Mouse (Mus musculus) left cerebral cortex, postnatal 4 days (tissue): ENCODE measurements around the gene Snapc4. TPM values are rescaled to one million over a fixed set of nuclear protein-coding genes. Genes with fewer than 3 reads are reported as not detected.
A peak's percentile ranks its signal among the peaks of the same experiment; 100 is the strongest.
"Not testable (repeated sequence)": the region's sequence is repeated elsewhere in the genome, so short reads cannot be mapped to it uniquely, and the experiment has no call there.

Experiments used
- DNase-seq: peaks from one replicate; pipeline ENCODE4 v3.0.0-alpha.2; 2022
- intact Hi-C: fragments of 180-260 bp; cut with DNase I; formaldehyde crosslinking; loops from one replicate; pipeline ENCODE4 v1.15.1; 2025
- total RNA-seq, 2 experiments: library from RNA; stranded (reverse); gene quantifications; 2 replicates each; pipeline ENCODE4 v1.2.3; 2021

Snapc4 gene
- total RNA-seq, 2 experiments from 2014 or later, result 86.5 to 101 TPM

- intact Hi-C loops, result no loop called here
- DNase-seq, result no peak
These were observed 7.3 kb upstream of the Snapc4 start for GRCm38 (mm10) chr2:26387713-26388112.

DNA sequence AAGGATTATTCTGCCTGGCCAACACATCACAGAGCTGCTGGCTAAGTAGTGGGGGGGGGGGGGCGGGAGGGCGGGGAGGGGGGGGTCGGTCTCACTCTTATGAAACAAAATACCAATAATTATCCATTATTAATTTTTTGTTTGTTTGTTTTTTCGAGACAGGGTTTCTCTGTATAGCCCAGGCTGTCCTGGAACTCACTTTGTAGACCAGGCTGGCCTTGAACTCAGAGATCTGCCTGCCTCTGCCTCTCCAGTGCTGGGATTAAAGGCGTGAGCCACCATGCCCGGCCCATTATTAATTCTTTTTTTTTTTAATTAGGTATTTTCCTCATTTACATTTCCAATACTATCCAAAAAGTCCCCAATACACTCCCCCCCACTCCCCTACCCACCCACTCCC is 418 bp upstream of the Snapc4 start:
- intact Hi-C loops, DNase-seq: not testable (repeated sequence)

GRCm38 (mm10) chr2:26372396-26372795 is 8.1 kb downstream of the Snapc4 start:
- DNase-seq, result no peak
- intact Hi-C loops, result loop anchor here (10.0 kb wide), 1 partner anchor 52 kb away; no protein-coding TSS in a partner anchor

GRCm38 (mm10) chr2:26368572-26368971 is 11.9 kb downstream of the Snapc4 start:
- no peak for DNase-seq
- intact Hi-C loops, result no loop called here

- intact Hi-C loops, result no loop called here
- DNase-seq, result no peak
These were observed 12.5 kb downstream of the Snapc4 start for GRCm38 (mm10) chr2:26367911-26368310.

DNA sequence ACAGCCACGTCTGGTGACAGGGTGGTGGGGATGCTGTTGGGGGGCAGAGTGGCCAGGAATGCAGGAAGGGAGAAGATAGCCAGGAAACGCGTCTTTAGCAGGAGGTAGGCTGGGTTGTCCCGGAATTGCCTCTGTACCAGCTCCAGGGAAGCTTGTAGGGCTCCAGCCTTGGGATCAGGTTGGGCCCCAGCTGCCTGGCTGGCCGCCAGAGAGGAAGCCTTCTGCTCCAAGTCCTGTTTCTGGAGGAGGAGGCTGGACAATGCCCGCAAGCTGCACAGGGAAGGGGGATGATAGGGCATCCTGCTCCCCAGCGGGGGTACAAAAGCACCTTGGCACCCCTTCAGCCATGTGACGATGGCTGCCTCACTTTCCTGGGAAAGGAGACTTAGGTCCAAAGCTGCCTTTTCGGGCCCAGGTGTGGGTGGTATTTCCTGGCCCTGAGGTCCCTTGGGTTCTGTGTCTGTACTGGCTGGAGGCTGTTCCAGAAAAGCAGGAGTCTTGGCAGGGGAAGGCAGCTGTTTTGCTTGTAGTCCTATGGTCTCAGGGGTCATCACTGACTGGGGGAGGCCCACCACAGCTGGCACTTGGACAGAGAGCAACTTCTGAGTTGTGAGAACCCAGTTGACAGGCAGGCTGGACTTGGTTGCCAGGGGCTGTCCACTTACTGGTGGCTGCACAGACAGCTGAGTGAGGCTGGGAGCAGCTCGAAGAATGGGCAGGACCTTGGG is 15.6 kb downstream of the Snapc4 start:
- intact Hi-C loops, result no loop called here
- DNase-seq, result peak; percentile 75

- no peak for DNase-seq
- intact Hi-C loops, result no loop called here
These were observed 17.0 kb downstream of the Snapc4 start for GRCm38 (mm10) chr2:26363481-26363880.

GRCm38 (mm10) chr2:26362991-26363390 is 17.5 kb downstream of the Snapc4 start:
- DNase-seq, result no peak
- intact Hi-C loops, result no loop called here

DNA sequence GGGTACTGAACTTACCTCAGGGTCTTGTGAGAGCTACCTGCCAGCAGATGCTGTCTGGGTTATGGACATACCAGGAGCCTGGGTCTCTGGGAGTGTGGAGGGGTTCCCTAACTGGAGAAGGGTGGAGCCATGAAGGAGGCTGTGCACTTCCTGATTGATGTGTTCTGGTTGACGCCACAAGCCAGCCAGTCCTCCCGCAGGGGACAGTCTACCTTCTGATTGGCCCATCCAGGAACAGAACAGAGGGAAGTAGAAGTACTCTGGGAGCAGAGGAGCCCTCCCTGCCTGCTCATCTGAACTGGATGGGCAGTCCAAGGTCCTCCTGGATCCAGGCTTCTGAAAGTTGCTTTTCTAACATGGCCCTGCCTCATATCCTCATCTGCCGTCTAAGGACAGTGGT is 19.7 kb downstream of the Snapc4 start, which contains the start of gene Card9:
Gene Card9 (minus strand): TSS at position 147 of the 400 bp plus-strand sequence.
- intact Hi-C loops, result no loop called here
- no peak for DNase-seq

- intact Hi-C loops, result no loop called here
- peak; percentile 73 for DNase-seq
These were observed 20.5 kb downstream of the Snapc4 start for GRCm38 (mm10) chr2:26359983-26360382.

DNA sequence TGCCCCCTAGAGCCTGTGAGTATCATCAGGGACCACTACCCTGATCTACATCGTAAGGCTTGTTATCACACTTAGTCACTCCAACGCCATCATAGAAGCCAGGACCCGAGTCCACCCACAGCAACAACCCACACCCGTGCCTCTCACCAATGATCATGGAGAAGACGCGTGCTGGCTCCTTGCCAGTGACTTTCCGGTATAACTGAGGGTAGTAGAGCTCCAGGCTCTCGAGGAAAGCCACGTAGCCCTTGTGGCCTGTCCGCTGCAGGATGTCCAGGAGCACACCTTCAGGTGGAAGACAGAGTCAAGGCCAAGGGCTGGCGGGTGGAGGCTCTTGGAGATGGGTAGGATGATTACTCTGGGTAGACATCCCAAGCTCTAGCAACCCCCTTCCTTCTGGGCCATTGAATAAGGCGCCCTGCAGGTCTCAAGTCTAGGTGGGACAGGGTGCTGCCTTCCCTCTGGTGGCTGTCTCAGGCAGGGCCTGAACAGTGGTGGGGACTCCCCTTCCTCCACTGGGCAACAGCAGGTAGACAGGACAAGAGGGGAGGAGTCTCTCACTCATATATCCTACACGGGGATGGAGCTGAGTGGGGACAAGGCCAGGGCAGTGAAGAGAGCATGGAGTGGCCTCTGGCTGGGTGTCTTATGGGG is 21.7 kb downstream of the Snapc4 start:
- no peak for DNase-seq

DNA sequence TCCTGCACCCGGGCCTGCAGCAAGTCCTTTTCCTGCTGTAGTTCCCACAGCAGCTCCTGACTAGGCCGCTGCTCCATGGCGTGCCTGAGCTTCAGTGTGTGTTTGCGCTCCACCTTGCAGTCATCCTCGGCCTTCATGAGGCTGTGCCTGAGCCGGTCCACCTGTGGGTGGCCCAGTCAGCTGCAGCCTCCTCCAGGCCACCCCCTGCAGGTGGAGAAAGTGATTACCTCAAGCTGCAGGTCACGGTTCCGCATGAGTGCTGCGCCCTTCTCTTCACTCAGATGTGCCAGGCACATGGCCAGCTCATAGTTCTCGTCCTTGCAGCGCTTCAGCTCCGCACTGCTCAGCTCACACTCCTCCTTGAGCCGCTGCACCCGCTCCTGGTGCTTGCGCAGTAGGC is 23.0 kb downstream of the Snapc4 start:
- DNase-seq, result no peak
- intact Hi-C loops, result no loop called here

More for the DNA sequence above, 21.7 kb downstream of the Snapc4 start:
- intact Hi-C loops, result no loop called here

GRCm38 (mm10) chr2:26356678-26357077 is 23.8 kb downstream of the Snapc4 start:
- intact Hi-C loops, result no loop called here
- DNase-seq, result no peak

GRCm38 (mm10) chr2:26356231-26356630 is 24.2 kb downstream of the Snapc4 start:
- intact Hi-C loops, result no loop called here
- no peak for DNase-seq

GRCm38 (mm10) chr2:26354401-26354800 is 26.1 kb downstream of the Snapc4 start:
- DNase-seq, result no peak
- intact Hi-C loops, result no loop called here

GRCm38 (mm10) chr2:26353066-26353980 is 27.1 kb downstream of the Snapc4 start:
- no peak for DNase-seq
- intact Hi-C loops, result no loop called here

DNA sequence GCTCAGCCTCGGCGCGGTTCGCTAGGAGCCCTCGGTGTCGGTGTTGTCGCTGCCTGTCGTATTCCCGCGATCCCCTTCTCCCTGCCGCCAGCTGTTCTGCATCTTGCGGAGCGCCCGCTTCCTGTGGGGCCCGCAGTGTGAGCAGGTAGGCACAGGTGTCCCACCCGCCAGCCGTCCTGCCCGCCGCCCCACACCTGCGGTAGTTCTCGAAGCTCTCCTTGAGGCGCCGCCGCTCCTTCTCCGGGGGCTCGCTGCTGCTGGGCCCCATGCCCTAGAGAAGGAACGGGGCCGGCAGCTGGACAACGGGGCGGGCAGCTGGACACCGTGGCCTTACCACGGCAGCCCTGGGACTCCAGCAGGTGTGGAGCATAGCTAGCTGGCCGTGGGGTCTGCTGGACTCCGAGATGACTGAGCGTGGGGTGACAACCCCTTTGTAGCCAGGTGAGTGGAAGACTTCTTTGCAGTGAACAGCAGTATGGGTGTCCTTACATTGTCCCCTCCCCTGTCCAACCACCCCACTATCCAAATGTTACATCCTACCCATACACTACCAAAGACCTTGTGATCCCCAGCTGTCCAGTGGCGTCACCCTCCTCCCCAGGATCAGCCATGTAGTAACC is 28.1 kb downstream of the Snapc4 start:
- peak; percentile 38 for DNase-seq
- intact Hi-C loops, result no loop called here

DNA sequence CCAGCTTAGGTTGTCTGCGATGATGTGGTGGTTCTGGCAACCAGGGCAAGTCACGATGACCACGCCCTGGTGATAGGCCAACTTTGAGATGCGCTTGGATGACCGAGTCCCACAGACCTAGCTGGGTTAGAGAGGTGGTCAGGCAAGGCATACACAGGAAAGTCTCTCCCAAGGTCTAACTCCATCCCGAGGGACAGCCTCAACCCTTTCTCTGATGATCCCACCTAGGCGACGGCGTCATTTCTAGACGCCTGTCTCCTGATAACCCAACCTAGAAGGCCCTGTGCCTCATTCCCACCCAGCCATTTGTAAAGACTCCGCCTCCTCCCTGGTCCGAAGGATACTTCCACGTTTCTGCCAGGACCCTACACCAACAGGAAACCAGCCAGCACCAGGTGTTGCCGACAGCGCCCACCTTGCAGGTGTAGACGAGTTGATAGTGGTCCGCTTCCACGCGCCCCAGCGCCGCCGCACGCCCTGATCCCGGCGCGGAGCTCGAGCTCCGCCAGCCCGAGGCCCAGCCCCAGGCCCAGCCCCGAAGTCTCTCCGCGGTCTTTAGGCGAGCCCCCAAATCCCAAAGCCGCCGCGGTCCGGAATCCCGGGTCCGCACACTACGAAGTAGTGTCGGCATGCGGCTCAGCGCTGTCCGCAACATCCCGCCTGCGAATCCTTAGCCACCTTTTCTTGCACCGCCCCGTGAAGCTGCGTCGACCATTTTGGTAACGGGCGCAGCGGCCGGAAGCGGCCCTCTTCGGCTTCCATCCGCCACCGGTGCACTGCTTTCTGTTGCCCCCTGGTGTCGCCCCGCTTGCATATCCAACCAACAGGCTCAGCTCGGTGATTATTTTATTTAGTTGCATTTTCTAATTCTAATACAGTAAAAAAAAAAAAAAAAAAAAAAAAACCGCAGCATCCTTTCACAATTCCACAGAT is 28.8 kb downstream of the Snapc4 start, which contains the start of gene Dnlz:
Gene Dnlz (minus strand): TSS at position 753 of the 933 bp plus-strand sequence.
- DNase-seq, result peak; percentile 96
- intact Hi-C loops, result no loop called here

DNA sequence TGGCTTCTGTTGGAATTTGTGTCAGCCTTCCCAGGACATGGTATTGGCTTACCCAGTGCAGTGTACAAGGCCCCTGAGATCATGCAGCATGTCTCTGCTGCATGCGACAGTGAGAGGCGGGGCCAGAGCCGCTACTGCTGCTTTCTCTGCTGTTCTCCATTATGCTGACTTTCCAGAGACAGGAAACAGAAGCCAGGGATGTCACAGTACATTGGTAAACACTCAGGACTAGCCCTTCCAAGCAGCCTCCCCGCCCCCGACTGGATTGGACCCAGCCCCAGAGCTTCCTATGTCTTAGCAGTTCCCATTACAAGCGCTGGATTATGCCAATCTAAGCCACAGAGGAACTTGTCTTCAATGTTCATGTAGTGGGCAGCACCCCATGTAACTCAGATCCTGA is 32.2 kb downstream of the Snapc4 start:
- intact Hi-C loops, result no loop called here
- no peak for DNase-seq
